Mouse (Mus musculus) liver, embryonic 14.5 days (tissue): ENCODE measurements around the gene Uvrag.

ENCODE experiments used
- CTCF ChIP-seq: IDR thresholded peaks from 2 replicates; pipeline ENCODE4 v1.5.1; 2016; ENCODE audit warnings: antibody characterized with exemption, low read depth, control low read depth
- EP300 ChIP-seq: IDR thresholded peaks from 2 replicates; pipeline ENCODE4 v1.6.1; 2016; ENCODE audit warnings: antibody characterized with exemption, low read depth

DNA sequence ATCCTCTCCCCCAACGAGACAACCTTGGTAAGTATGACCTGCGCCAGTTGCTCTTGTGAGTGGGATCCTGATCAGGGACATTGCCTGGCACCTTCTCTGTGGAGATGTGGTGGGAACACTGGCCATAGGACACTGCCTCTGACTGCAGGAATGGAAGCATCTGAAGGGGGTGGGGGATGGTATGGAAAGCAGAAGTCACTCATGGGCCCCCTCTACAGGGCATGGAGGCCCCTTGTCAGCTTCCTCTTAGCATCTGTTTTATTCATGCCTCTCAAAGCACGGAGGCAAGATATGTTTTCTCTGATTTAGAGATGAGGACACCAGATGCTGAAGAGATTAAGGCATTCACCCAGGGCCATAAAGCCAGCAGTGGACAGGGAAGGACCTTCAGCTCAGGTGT is 271.9 kb downstream of the Uvrag start:
- no peak for TF ChIP-seq CTCF
- no peak for TF ChIP-seq EP300
